Mouse (Mus musculus): ENCODE data around the gene Cela3a. TPM values are rescaled to one million over a fixed set of nuclear protein-coding genes. Genes with fewer than 3 reads are reported as not detected.

Gene Cela3a
- polyA plus RNA-seq, 1 experiment from 2014 or later: not detected

Other genes with a start within 250 kb of the Cela3a start
- 1.6 and 2.7 TPM in 2 replicates for gene Wnt4, start 132.3 kb downstream of the Cela3a start, polyA plus RNA-seq (2015; fragmentation: Nextera tagmentation; extraction: Ambion mirVana)
- 1,054 and 1,095 TPM in 2 replicates for gene Cdc42, start 52.1 kb downstream of the Cela3a start, polyA plus RNA-seq (2015; fragmentation: Nextera tagmentation; extraction: Ambion mirVana)
- gene Cela3b, start 20.7 kb upstream of the Cela3a start, polyA plus RNA-seq (2015; fragmentation: Nextera tagmentation; extraction: Ambion mirVana): not detected in 2 replicates
- gene 1700013G24Rik, start 43.5 kb upstream of the Cela3a start, polyA plus RNA-seq (2015; fragmentation: Nextera tagmentation; extraction: Ambion mirVana): not detected in 2 replicates
- 3.4 and 3.6 TPM in 2 replicates for gene Hspg2, start 59.0 kb upstream of the Cela3a start, polyA plus RNA-seq (2015; fragmentation: Nextera tagmentation; extraction: Ambion mirVana)
- 0.97 TPM in 1 of 2 replicates, not detected in the other for gene Ldlrad2, start 164.8 kb upstream of the Cela3a start, polyA plus RNA-seq (2015; fragmentation: Nextera tagmentation; extraction: Ambion mirVana)
- gene Usp48, start 184.0 kb upstream of the Cela3a start, polyA plus RNA-seq (2015; fragmentation: Nextera tagmentation; extraction: Ambion mirVana): 57.2 and 63.2 TPM in 2 replicates

Data from midbrain, embryonic 16.5 days (tissue).